Mouse (Mus musculus) monocyte, adult 5-6 weeks (primary cell): Measurements from ENCODE around the gene Gm28035. TPM values are rescaled to one million over a fixed set of nuclear protein-coding genes. Genes with fewer than 3 reads are reported as not detected.

Experiments used
- ATAC-seq: fragments of 153-309, 156-312 bp; replicated peaks from 2 replicates; pipeline ENCODE4 v1.8.0; 2017; ENCODE audit warnings: mild to moderate bottlenecking; ENCODE audit not compliant: low TSS enrichment, insufficient number of reproducible peaks, severe bottlenecking, poor library complexity, low FRiP score
- total RNA-seq: library from RNA; stranded (forward); fragments of 200-1000, 200-491, 200-594 nt; gene quantifications from 3 replicates; pipeline ENCODE4 v1.2.3, GENCODE M21; 2017

The Gm28035 gene
- total RNA-seq, 1 experiment from 2014 or later, result not detected

DNA sequence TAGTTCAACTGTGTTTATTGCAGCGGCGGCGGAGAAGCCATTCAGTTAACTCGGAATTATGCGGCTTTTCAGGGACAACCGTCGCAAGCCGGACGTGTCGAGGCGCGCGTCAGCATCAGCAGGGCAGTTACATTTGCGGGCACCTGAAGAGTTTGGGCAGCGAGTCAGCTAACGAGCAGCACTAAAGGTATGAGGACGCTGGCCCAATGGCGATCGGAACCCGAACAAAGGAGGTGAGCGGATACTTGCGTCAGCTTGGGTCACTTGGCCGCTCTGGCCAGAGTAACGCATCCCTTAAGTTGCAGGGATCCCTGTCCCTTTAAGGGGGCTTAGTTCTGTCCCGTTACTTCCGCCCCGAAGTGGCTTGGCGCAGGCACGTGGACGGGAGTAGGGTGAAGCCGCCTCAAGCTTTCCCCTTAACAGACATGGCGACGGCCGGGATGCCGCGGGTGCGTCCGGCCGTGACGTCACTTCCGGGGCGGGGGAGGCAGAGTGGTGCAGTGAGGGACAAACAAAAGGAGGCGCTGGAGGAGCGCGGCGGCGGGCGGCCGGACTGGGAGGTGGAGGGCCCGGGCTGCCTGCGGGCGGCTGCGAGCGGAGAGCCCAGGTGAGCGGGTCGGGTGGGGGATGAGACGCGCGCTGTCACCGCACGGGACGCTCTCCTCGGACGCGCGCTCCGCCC lies 3.0 kb upstream of the Gm28035 start, which contains the start of gene Lrrc8a:
Gene Lrrc8a (plus strand): TSS at position 517 of the 682 bp plus-strand sequence.
- peak; percentile 93 for ATAC-seq

GRCm38 (mm10) chr2:30237881-30238280 lies 2.5 kb upstream of the Gm28035 start:
- ATAC-seq, result no peak

- ATAC-seq, result no peak
These were observed 1.4 kb upstream of the Gm28035 start for GRCm38 (mm10) chr2:30238906-30239465.

DNA sequence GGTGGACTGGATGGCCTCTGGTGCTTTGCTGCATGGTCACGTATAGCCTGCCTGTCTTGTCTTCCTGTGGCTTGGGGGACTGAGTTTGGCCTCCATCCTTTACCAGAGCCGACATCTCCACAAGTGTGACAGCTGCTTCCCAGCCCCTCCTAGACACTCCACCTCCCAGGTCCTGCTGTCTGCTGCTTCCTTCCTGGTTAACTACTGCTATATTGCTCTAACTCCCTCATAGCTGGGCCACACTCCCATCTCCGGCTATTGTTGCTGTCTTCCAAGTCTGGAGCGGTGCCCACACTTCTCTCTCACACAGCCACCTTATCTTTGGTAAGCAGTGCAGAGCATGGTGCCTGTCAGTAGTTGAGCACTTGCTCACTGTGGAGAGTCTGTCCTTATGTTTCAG lies 590 bp upstream of the Gm28035 start:
- ATAC-seq, result no peak

- ATAC-seq, result no peak
These were observed 2.1 kb downstream of the Gm28035 start for GRCm38 (mm10) chr2:30242509-30242908.

DNA sequence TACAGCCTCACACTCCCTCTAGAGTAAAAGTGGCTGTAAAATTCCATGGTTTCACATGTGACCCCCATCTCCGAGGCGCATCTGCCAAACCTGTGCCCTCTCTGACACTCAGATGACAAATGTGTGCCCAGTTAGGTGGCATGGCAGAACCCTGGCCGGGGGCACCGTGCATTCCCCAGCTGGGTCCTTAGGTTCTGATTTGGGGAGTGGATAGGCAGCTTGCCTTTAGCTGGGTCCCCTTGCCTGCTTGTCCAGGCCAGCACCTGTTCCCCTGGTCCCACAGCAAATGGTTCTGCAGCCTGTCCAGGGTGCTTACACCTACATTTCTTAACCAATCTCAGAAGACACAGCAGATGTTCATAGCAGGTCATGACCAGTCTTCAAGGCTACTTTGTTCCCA lies 3.0 kb downstream of the Gm28035 start:
- ATAC-seq, result no peak

- ATAC-seq, result no peak
These were observed 4.3 kb downstream of the Gm28035 start for GRCm38 (mm10) chr2:30244595-30245178.

GRCm38 (mm10) chr2:30247036-30247435 lies 6.7 kb downstream of the Gm28035 start:
- no peak for ATAC-seq

DNA sequence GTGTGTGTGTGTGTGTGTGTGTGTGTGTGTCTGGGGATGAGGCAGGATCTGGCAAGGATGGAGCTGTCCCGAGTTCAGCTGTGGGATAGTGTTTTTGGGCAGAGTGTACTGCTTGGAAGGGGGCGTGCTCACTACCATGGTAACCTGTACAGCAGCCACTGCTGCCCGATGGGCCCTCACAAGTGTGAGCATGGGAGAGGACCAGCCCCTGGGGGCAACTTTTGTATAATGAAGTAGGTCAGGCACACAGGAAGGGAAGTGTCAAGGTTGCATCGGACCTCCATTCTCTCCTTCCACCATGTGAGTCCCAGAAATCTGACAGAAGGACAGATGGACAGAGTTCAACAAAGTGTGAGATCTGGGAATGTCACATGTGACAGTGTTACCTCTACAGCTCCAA lies 7.3 kb downstream of the Gm28035 start:
- no peak for ATAC-seq

DNA sequence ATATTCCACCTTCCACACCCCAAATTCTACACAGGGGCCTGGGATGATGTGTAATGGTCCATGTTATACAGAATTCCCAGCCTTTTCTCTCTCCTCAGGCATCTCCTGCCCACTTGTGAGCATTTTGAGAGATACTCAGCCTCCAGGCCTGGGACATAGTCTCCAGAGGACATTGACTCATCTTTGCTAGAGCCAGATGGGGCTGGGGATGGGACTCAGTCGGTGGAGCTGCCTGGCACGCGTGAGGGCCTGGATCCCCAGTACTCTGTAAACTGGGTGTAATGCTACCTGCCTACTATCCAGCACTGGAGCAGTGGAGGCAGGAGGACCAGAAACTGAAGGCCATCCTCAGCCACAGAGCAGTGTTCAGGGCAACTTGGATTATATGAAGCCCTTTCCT lies 8.8 kb downstream of the Gm28035 start:
- ATAC-seq, result no peak

- ATAC-seq, result no peak
These were observed 10.1 kb downstream of the Gm28035 start for GRCm38 (mm10) chr2:30250166-30251128.

DNA sequence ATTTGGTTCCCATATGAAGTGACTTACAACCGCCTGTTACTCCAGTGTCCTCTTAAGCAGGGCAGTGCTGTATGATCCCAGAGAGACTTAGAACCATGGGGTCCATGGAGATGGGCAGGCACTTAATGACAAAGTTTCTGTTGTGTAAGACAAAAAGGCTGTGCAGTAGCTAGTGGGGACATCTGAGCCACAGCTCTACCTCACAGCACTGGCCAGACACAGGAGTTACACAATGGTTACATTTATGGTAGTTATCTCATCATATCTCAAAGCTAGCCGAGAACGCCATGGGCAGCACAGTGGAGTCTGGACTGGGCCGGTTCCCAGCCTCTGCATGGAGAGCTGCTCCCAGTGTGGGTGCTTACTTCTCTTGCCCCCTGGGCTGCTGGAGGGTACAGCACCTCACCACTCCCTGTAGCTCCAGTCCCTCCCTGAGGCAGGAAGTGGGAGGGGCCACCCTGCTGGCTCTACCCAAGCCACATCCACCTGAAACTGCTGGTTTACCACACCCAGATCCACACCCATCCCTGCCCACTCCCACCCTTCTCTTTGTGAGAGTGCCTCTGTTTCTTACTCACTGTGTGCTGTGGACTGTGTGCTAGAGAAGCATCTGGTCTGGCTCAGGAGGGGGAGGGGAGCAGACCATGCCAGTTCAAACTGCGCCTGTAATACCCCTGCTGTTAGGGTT lies 11.2 kb downstream of the Gm28035 start:
- ATAC-seq, result peak; percentile 33; the same call in 1 of the 2 replicates

GRCm38 (mm10) chr2:30252521-30252920 lies 12.2 kb downstream of the Gm28035 start:
- ATAC-seq, result no peak

GRCm38 (mm10) chr2:30253809-30254208 lies 13.4 kb downstream of the Gm28035 start:
- ATAC-seq, result no peak

GRCm38 (mm10) chr2:30255631-30256395 lies 15.4 kb downstream of the Gm28035 start:
- ATAC-seq, result no peak

GRCm38 (mm10) chr2:30256616-30257350 lies 16.4 kb downstream of the Gm28035 start:
- no peak for ATAC-seq

- no peak for ATAC-seq
These were observed 17.5 kb downstream of the Gm28035 start for GRCm38 (mm10) chr2:30257699-30258460.
